Mouse (Mus musculus) midbrain, embryonic 13.5 days (tissue): ENCODE data around the gene Arhgef12. TPM values are rescaled to one million over a fixed set of nuclear protein-coding genes. Genes with fewer than 3 reads are reported as not detected.

Source experiments
- ATAC-seq: fragments of 200-750 bp; cut with Nextera tagmentation; 2 replicates; pipeline ENCODE4 v1.8.0; 2017; ENCODE audit warnings: mild to moderate bottlenecking, moderate TSS enrichment, moderate library complexity
- H3K27ac ChIP-seq: fragments of 300-500 bp; sonication (generic); 2 replicates; pipeline ENCODE4 v1.5.1; 2015; ENCODE audit warnings: inconsistent platforms, mild to moderate bottlenecking, moderate library complexity
- H3K27me3 ChIP-seq: fragments of 300-500 bp; sonication (generic); 2 replicates; pipeline ENCODE4 v1.6.1; 2015; ENCODE audit warnings: mild to moderate bottlenecking, inconsistent platforms
- H3K36me3 ChIP-seq: fragments of 300-500 bp; sonication (generic); 2 replicates; pipeline ENCODE4 v1.6.1; 2015; ENCODE audit warnings: mild to moderate bottlenecking, inconsistent platforms
- H3K4me1 ChIP-seq: fragments of 300-500 bp; sonication (generic); replicated peaks from 2 replicates; pipeline ENCODE4 v1.6.1; 2015; ENCODE audit warnings: inconsistent platforms
- H3K4me2 ChIP-seq: fragments of 300-500 bp; sonication (generic); replicated peaks from 2 replicates; pipeline ENCODE4 v1.6.1; 2015; ENCODE audit warnings: moderate library complexity, mild to moderate bottlenecking, inconsistent platforms
- H3K4me3 ChIP-seq: fragments of 300-500 bp; sonication (generic); replicated peaks from 2 replicates; pipeline ENCODE4 v1.5.1; 2015; ENCODE audit warnings: mild to moderate bottlenecking, inconsistent platforms
- H3K9ac ChIP-seq: fragments of 300-500 bp; sonication (generic); replicated peaks from 2 replicates; pipeline ENCODE4 v1.6.1; 2015; ENCODE audit warnings: mild to moderate bottlenecking, inconsistent platforms
- H3K9me3 ChIP-seq: fragments of 300-500 bp; sonication (generic); 2 replicates; pipeline ENCODE4 v1.6.1; 2016; ENCODE audit warnings: mild to moderate bottlenecking, inconsistent platforms
- WGBS: fragments of 180-500 bp; shearing (Covaris S2); methylation state at CpG from one replicate; pipeline ENCODE4 v1.1.7; 2015; 5-methylcytosine and 5-hydroxymethylcytosine counted together
- polyA plus RNA-seq: library from polyadenylated mRNA; unstranded; fragments of >200 nt; fragmentation: Nextera tagmentation; extraction: Ambion mirVana; gene quantifications from 2 replicates; pipeline ENCODE4 v1.2.1, GENCODE M21; 2015

Gene Arhgef12
- 20.9 and 21.2 TPM in 2 replicates for polyA plus RNA-seq

DNA sequence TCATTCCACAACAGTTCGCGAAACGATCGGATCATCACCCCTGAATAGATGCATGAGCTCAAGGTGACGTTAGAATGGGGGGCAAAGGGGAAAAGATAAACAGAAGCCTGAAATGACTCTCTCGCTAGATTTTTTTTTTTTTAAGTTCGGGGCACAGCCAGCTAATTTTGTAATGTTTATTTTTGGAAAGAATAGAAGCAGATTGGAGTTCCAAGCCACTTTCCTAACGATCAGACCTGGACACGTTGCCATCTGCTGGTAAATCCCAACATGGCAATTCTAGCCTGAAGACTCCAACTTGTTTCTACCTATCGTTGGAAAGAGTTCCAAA, at the start of gene Arhgef12:
Arhgef12 (minus strand) TSS at position 53 of the 331 bp plus-strand sequence.
- Histone ChIP-seq H3K4me2 (peak within 1 kb of the TSS; percentile 96), H3K4me1 (peaks cover 40% of the 10 kb centered on the region), H3K9ac (peak within 1 kb of the TSS; percentile 90), H3K27ac (no peak within 1 kb of the TSS), H3K36me3 (peaks cover 18% of the 10 kb centered on the region), H3K27me3 (no peaks in the 10 kb centered on the region), H3K9me3 (no peaks in the 10 kb centered on the region), H3K4me3 (peak within 1 kb of the TSS; percentile 86)
- 38% methylated on average over 10 of the region's 10 CpGs for WGBS
- no peak for ATAC-seq

DNA sequence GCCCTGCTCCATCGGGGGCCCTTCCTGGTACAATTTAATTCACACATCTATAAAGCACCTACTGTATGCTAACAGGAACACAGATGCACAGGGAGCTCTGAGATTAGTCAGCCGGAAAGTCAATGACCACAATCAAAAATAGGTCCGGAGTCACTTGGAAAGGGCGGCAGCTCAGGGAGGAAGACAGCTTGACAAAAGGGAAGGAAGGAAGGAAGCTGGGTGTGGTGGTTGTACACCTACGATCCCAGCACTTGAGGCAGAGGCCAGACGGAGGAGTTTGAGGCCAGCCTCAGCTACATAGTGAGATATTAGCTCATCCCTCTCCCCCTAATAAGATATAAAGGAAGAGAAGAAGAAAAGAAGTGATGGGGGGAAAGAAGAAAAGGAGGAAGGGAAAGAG, 48.9 kb upstream of the Arhgef12 start:
- WGBS, result 87% methylated on average over 6 of the region's 6 CpGs
- no peak overlapping the region for H3K4me2 ChIP-seq
- H3K27me3 ChIP-seq, result no peaks in the 10 kb centered on the region; the same call in 1 of the 2 replicates

GRCm38 (mm10) chr9:43151779-43152178, 44.7 kb upstream of the Arhgef12 start:
- Histone ChIP-seq H3K36me3 (no peaks in the 10 kb centered on the region), H3K4me2 (no peak overlapping the region), H3K9me3 (no peaks in the 10 kb centered on the region), H3K27ac (no peak overlapping the region), H3K4me3 (no peak overlapping the region), H3K4me1 (0 out of 2 replicates have a peak, but pooled peaks cover 2% of the 10 kb centered on the region), H3K9ac (no peak overlapping the region), H3K27me3 (no peaks in the 10 kb centered on the region; the same call in 1 of the 2 replicates)
- ATAC-seq, result no peak
- WGBS, result 86% methylated on average over 6 of the region's 6 CpGs

More for the DNA sequence above, 48.9 kb upstream of the Arhgef12 start:
- ATAC-seq, result no peak
- Histone ChIP-seq H3K4me1 (no peaks in the 10 kb centered on the region), H3K4me3 (no peak overlapping the region), H3K9me3 (no peaks in the 10 kb centered on the region), H3K36me3 (no peaks in the 10 kb centered on the region), H3K27ac (no peak overlapping the region), H3K9ac (no peak overlapping the region)

DNA sequence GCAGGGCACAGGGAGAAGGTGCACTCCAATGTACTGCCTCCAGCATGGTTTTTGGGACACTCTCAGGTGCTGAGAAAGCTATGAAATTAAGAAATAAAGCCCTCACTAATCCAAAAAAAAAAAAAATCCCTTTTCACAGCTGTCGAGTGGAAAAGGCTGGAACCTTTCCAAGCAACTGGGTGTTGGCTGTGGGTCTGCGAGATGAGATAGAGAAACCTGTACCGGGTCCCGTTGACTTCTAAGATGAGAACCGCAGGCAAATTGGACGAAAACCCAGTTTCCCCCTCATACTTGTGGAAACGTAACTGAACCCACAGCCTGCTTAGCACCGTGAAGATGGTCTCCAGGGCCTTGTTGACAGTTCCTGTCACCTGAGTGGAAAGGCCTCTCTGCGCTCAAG, 43.9 kb upstream of the Arhgef12 start:
- no peak overlapping the region for H3K27ac ChIP-seq
- H3K36me3 ChIP-seq, result no peaks in the 10 kb centered on the region
- no peaks in the 10 kb centered on the region; the same call in 1 of the 2 replicates for H3K27me3 ChIP-seq
- H3K4me1 ChIP-seq, result 0 out of 2 replicates have a peak, but pooled peaks cover 2% of the 10 kb centered on the region
- H3K4me3 ChIP-seq, result no peak overlapping the region
- no peak overlapping the region for H3K9ac ChIP-seq
- 85% methylated on average over 9 of the region's 9 CpGs for WGBS
- ATAC-seq, result no peak
- no peak overlapping the region for H3K4me2 ChIP-seq
- H3K9me3 ChIP-seq, result no peaks in the 10 kb centered on the region

DNA sequence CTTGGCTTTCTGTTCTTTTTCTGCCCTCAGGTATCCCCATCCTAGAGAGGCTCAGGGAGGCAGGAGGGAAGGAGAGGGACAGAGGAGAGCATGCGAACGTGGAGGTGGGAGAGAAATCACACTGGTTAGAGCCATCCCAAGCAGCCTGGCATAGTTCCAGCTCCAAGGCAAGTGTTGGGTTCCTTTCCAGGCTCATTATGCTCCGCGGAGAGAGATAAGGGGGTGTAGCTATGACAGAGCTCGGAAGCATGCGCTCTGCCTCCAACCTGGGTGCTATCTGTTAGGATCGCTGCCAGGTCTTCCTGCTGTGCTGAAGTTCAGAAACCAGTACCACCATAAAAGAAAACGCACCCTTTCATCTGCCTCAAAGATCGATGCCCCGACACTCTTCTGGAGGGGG, 43.0 kb upstream of the Arhgef12 start:
- no peak for ATAC-seq
- Histone ChIP-seq H3K4me3 (no peak overlapping the region), H3K27me3 (no peaks in the 10 kb centered on the region; the same call in 1 of the 2 replicates), H3K9me3 (no peaks in the 10 kb centered on the region), H3K27ac (no peak overlapping the region), H3K9ac (no peak overlapping the region), H3K4me2 (no peak overlapping the region), H3K4me1 (0 out of 2 replicates have a peak, but pooled peaks cover 2% of the 10 kb centered on the region), H3K36me3 (no peaks in the 10 kb centered on the region)
- 76% methylated on average over 10 of the region's 10 CpGs for WGBS

- H3K27ac ChIP-seq, result no peak overlapping the region
- H3K9me3 ChIP-seq, result no peaks in the 10 kb centered on the region
- no peak overlapping the region for H3K4me2 ChIP-seq
- ATAC-seq, result no peak
- no peak overlapping the region for H3K9ac ChIP-seq
- 0 out of 2 replicates have a peak, but pooled peaks cover 2% of the 10 kb centered on the region for H3K4me1 ChIP-seq
- 83% methylated on average over 3 of the region's 3 CpGs for WGBS
- H3K36me3 ChIP-seq, result no peaks in the 10 kb centered on the region
- no peaks in the 10 kb centered on the region; the same call in 1 of the 2 replicates for H3K27me3 ChIP-seq
- no peak overlapping the region for H3K4me3 ChIP-seq
Observed at GRCm38 (mm10) chr9:43149498-43149897, 42.5 kb upstream of the Arhgef12 start.

- Histone ChIP-seq H3K4me3 (no peak overlapping the region), H3K27me3 (no peaks in the 10 kb centered on the region), H3K9me3 (no peaks in the 10 kb centered on the region), H3K4me2 (no peak overlapping the region), H3K27ac (no peak overlapping the region), H3K36me3 (no peaks in the 10 kb centered on the region), H3K4me1 (peaks cover 5% of the 10 kb centered on the region; the same call in 1 of the 2 replicates), H3K9ac (no peak overlapping the region)
- ATAC-seq, result no peak
- WGBS, result 91% methylated on average over 4 of the region's 4 CpGs
Observed at GRCm38 (mm10) chr9:43145196-43145595, 38.2 kb upstream of the Arhgef12 start.

DNA sequence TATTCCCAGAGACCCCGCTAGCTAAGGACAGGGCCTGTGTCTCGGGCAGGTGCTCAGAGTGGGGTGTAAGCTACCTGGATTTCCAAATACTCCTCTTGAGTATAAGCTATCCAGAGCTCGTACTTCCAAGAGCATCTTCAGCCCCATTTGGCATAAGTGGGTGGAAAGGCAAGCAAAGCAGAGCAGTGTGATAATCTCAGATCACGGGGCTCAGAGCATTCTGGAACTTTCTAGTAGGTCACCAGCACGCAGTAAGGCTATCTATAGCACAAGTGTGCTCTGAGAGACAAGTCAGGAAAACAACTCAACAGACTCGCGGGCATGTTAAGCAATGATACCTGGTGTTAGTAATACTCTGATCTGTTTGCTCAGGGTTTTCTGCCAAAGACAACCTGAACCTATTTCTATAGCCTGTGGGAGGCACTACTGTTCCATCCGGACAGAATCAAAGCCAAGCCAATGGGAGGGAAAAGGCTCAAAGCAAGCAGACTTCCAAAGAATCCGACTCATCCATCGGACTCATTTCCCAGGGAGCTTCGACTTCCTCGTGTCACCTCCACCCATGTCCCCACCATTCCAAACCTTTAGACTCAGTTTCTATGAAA, 37.3 kb upstream of the Arhgef12 start:
- WGBS, result 74% methylated on average over 12 of the region's 12 CpGs
- ATAC-seq, result no peak

GRCm38 (mm10) chr9:43141839-43142238, 34.8 kb upstream of the Arhgef12 start:
- ATAC-seq, result 0 out of 2 replicates have a peak, but pooled peaks have one; percentile 24

More for the DNA sequence above, 37.3 kb upstream of the Arhgef12 start:
- Histone ChIP-seq H3K4me1 (peaks cover 5% of the 10 kb centered on the region; the same call in 1 of the 2 replicates), H3K27me3 (no peaks in the 10 kb centered on the region), H3K36me3 (no peaks in the 10 kb centered on the region), H3K9me3 (no peaks in the 10 kb centered on the region), H3K4me2 (no peak overlapping the region), H3K27ac (no peak overlapping the region), H3K9ac (no peak overlapping the region), H3K4me3 (no peak overlapping the region)

DNA sequence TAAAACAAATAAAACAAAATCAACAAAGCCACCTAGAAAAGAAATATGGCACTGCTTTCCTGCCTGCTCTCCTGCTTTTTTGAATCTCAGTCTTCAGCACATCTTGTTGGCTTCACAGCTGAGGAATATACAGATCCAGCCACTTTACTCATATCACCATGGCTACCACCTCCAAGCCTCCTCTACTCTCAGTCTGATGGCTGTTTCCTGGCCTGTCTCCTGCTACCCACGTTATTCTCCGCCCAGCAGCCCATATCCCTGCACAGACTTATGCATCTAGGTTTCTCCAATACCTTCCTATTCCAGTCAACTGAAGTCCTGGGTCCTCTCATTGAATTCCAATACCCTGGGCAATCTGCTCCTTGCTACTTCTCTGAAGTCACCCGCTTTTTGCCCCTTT, 26.5 kb upstream of the Arhgef12 start:
- no peak overlapping the region for H3K27ac ChIP-seq
- no peak for ATAC-seq
- no peak overlapping the region for H3K4me3 ChIP-seq
- H3K9ac ChIP-seq, result no peak overlapping the region
- no peaks in the 10 kb centered on the region for H3K4me1 ChIP-seq
- 84% methylated on average over 3 of the region's 3 CpGs for WGBS
- no peaks in the 10 kb centered on the region for H3K9me3 ChIP-seq
- H3K4me2 ChIP-seq, result no peak overlapping the region
- H3K27me3 ChIP-seq, result no peaks in the 10 kb centered on the region
- no peaks in the 10 kb centered on the region for H3K36me3 ChIP-seq

More at GRCm38 (mm10) chr9:43141839-43142238, 34.8 kb upstream of the Arhgef12 start:
- Histone ChIP-seq H3K4me1 (peaks cover 5% of the 10 kb centered on the region; the same call in 1 of the 2 replicates), H3K4me2 (no peak overlapping the region), H3K36me3 (no peaks in the 10 kb centered on the region), H3K27ac (no peak overlapping the region), H3K9ac (no peak overlapping the region), H3K9me3 (no peaks in the 10 kb centered on the region), H3K4me3 (no peak overlapping the region), H3K27me3 (no peaks in the 10 kb centered on the region)
- WGBS, result 13% methylated on average over 4 of the region's 4 CpGs

DNA sequence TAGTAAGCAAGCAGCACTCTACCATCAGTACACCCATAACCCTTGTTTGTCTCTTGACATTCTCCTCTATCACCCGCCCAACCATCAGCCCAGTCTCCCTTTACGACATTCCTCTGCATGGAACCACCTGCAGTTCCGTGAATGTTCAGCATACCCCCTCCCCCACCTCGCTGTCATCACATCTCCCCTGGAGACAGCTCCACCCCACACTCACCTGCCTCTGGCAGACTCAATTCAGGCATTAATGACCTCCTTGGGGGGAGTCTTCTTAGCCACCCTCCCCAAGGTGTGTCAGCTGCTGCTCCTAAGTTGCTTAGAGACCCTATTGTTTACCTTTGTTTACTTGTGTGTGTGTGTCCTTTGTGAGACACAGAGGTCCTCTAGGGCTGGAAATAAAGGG, 25.3 kb upstream of the Arhgef12 start:
- H3K27me3 ChIP-seq, result no peaks in the 10 kb centered on the region
- no peaks in the 10 kb centered on the region for H3K9me3 ChIP-seq
- H3K4me3 ChIP-seq, result no peak overlapping the region
- H3K4me1 ChIP-seq, result no peaks in the 10 kb centered on the region
- H3K27ac ChIP-seq, result no peak overlapping the region
- no peaks in the 10 kb centered on the region for H3K36me3 ChIP-seq
- no peak for ATAC-seq
- H3K4me2 ChIP-seq, result no peak overlapping the region
- no peak overlapping the region for H3K9ac ChIP-seq
- 37% methylated on average over 4 of the region's 4 CpGs for WGBS

- Histone ChIP-seq H3K4me2 (no peak overlapping the region), H3K4me3 (no peak overlapping the region), H3K9me3 (no peaks in the 10 kb centered on the region), H3K27ac (no peak overlapping the region), H3K36me3 (no peaks in the 10 kb centered on the region), H3K9ac (no peak overlapping the region), H3K27me3 (no peaks in the 10 kb centered on the region), H3K4me1 (no peaks in the 10 kb centered on the region)
- WGBS, result 79% methylated on average over 5 of the region's 5 CpGs
- ATAC-seq, result no peak
Observed at GRCm38 (mm10) chr9:43131940-43132339, 24.9 kb upstream of the Arhgef12 start.

DNA sequence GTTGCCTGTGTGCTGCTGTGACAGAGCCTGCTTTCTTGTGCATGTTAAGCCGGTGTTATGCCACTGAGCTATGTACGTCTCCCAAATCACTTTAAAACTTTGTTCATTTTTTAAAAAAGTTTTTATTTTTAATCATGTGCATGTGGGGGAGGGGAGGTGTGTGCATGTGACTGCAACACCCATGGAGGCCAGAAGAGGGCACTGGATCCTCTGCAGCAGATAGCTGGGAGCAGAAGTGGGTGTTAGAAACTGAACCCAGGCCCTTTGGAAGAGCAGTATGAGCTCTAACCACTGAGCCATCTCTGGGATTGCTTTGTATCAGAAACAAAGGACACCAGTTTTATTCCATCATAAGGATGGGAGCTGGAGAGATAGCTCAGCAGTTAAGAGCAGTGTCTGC, 23.6 kb upstream of the Arhgef12 start:
- no peak overlapping the region for H3K9ac ChIP-seq
- WGBS, result 99% methylated on average over 2 of the region's 2 CpGs
- no peaks in the 10 kb centered on the region for H3K4me1 ChIP-seq
- no peak overlapping the region for H3K4me3 ChIP-seq
- no peaks in the 10 kb centered on the region for H3K9me3 ChIP-seq
- no peak overlapping the region for H3K27ac ChIP-seq
- H3K4me2 ChIP-seq, result no peak overlapping the region
- no peaks in the 10 kb centered on the region for H3K36me3 ChIP-seq
- H3K27me3 ChIP-seq, result no peaks in the 10 kb centered on the region
- ATAC-seq, result no peak
